Mouse (Mus musculus) heart, postnatal 4 days (tissue): ENCODE measurements around the gene Slc26a9. TPM values are rescaled to one million over a fixed set of nuclear protein-coding genes. Genes with fewer than 3 reads are reported as not detected.
"Not testable (repeated sequence)": the region's sequence is repeated elsewhere in the genome, so short reads cannot be mapped to it uniquely, and the experiment has no call there.

Experiments used
- DNase-seq: peaks from one replicate; pipeline ENCODE4 v3.0.0; 2021
- total RNA-seq, 2 experiments: library from RNA; stranded (reverse); gene quantifications; 2 replicates each; pipeline ENCODE4 v1.2.3; 2021

Slc26a9 gene
- total RNA-seq, 2 experiments from 2014 or later: 0.07 TPM; not detected in 1

DNA sequence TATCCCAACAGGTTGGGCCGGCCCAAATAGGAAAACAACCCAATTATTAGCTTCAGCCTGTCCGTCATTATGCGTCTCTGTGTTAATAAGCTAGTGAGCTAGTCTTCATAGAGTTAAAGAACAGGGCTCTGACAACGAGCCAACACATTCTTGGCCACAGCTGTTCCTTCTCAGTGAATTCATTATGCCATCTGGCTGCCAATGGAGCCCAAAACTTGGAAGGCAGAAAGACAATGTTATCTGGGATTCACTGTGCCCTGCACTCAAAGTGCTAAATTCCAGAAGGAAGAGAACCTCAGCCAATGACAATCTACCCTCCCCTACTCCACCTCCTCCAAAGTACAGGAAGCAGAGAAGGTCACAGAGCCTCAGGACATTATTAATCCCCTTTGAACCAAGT is 26.8 kb downstream of the Slc26a9 start:
- DNase-seq: peak; percentile 77

DNA sequence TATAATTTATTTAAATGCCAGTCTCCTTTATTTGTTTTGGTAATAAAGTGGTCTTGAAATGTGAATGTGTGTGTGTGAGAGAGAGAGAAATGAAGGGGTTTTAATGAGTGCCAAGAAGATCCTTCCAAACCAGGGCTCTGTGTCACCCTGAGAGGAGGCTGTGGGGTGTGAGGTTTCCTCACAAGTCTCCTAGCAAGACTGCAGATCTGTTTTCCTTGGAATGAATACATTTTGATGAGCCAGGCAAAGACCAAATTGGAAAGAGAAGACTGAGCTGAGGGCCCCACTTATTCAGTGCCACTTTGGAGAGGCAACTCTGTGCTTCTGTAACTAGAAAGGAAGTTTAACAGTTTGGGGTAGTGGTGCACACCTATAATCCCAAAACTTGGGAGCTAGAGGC is 27.6 kb downstream of the Slc26a9 start:
- DNase-seq: no peak

DNA sequence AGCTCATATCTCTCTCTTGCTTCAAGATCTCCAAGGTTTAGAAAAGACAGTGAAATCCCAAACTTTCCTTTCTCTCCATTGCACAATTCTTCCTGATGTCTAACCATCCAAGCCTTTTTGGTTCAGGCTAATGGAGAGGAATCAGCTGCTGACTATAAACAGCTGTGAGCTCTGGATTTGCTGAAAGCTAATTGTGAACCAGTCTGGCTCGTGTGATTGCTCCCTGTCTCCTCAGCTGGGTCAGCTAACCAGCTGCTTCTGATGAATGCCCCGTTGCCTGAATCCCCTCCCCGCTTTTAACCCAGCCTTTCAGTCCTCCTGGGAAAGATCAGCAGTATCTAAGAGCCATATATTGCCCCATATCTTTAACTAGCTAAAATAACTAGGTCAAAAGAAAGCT is 50.8 kb downstream of the Slc26a9 start:
- DNase-seq: no peak

DNA sequence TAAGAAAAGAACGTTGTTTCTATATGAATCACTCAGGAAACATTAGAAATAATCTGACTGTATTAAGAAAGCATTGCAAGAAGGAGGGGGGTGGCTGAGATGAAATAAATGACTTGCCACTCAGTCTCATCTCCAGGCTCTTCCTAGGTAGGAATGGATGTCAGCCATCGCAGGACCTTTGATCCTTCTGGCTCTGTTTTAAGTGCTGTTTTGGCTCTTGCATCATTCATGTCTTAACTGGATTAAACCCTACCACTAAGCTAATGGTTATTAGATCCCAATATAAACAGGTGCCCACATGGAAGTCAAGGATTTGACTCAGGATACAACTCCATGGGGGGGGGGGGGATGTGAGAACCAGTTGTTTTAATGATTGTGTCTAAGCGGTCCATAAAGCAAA is 51.3 kb downstream of the Slc26a9 start:
- DNase-seq: no peak

DNA sequence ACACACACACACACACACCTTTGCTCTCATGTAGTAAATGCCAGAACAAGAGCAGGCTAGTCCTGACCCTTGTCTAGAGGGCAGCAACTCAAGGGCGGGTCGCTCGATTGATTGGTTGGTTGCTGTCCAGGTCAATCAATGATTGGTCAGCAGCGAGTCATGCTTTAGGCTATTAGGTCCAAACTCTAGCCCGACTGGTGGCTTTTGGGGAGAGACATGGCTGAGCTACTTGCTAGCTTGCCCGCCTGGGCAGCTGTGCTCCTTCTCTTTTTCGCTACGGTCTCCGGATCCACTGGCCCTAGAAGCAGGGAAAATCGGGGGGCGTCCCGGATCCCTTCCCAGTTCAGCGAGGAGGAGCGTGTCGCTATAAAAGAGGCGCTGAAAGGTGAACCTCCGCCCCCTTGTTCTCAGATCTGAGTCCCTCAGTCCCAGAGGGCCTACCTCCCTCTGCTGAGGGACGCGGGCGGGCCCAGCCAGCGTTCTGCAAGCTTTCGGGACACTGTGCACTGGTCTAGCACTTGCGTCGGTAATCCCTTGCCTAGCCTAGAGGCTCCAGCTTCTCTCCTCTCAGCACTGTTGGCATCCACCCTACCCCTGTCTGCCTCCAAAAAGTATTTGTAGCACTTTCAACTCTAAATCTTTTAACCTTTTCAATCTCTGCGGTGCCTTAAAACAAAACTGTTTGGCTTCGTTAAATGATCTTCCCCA is 53.5 kb downstream of the Slc26a9 start, which contains the start of gene Pm20d1:
Pm20d1 (plus strand) TSS at position 180 of the 708 bp plus-strand sequence.
- peak; percentile 63 for DNase-seq

DNA sequence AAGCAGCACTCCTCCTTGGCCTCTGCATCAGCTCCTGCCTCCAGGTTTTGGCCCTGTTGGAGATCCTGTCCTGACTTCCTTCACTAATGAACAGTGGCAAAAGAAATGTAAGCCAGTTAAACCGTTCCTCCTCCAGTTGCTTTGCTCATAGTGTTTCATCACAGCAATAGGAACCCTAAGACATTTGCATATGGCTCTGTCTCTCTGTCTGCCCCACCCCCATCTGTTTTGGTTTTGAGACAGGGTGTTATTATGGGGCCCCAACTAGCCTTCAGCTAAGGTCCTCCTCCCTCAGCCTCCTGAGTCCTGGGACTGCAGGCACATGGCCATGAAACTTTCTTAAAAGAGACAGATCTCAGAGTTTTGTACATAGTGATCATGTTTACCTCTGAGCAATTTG is 56.2 kb downstream of the Slc26a9 start:
- DNase-seq: no peak

DNA sequence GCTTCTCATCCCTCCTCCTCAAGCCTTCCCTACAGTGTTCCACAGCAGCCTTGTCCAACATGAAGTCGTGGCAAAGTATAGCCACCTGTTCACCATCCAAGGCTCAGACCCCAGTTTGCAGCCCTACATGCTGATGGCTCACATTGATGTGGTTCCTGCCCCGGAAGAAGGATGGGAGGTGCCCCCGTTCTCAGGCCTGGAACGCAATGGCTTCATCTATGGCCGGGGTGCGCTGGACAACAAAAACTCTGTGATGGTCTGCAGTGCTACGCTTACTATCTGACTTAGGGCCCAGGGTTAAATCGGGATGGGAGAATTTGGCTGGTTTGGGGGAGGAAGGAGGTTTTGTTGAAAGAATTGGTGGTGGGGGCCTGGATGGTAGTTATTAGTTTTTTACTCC is 57.2 kb downstream of the Slc26a9 start:
- DNase-seq: no peak

DNA sequence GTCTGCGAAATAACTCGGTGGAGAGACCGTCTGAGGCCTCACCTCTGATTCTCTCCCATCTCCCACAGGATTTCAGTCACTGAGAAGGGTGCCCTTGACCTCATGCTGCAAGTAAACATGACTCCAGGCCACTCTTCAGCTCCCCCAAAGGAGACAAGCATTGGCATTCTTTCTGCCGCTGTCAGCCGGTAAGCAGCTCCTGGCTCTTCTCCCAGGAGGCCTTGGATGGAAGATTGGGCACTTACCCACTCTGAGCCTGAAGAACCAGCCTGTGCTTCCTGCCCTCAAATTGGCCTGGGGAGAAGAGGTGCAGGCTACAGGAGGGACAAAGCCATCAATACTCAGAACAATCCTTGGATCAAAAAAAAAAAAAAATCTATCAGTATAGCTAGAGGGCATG is 58.8 kb downstream of the Slc26a9 start:
- DNase-seq: no peak

DNA sequence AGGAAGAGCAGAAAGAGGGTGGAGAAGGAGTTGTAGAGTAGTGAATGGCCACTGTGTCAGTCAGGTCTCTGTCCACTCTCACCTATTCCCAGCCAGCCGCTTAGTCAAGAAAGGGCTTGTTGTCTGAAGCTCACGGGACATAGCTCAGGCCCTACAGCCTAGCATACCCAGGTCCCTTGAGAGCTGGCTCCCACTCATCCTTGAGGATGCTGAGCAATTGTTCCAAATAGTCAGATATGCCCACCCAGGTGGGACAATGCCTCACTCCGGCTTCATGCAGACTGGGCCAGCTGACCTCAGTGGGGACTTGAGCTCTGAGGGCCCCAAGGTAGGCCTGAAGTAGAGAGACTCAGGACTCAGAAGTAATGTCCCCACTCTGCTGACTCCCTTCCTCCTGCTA is 60.3 kb downstream of the Slc26a9 start:
- no peak for DNase-seq

DNA sequence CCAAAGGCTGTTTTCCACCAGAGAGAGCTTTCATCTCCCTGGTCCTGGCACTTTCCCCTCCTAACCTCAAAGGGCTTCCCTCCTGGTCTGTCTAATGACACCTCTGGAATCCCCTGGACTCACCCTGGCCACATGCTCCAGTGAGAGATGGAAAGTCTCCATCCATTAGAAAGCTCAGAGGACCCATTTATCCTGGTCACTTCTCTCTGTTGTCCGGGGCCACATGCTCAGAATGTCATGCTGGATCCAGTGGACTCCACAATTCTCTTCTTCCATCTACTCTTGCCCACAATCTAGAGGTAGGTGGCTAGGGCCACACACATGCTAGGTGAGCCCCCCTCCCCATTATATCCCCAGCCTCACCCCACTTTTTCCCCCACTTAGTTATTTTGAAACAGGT is 65.2 kb downstream of the Slc26a9 start:
- no peak for DNase-seq

DNA sequence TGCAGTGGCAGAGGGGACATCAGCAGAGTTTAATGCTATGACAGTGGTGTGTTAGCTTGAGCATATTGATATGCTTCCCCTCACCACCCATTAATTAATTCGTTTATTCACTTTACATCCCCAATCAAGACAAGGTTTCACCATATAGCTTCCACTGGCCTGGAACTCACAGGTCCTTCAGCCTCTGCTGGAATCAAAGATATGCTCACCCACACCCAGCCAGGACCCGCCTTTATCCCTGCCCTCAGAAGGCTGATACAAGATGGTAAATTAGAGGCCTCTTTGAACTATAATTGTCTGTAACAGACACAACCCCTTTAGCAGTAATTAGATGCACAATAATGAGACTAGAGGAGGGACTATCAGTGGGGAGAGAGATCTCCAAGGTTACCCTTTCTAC is 65.8 kb downstream of the Slc26a9 start:
- DNase-seq: no peak

DNA sequence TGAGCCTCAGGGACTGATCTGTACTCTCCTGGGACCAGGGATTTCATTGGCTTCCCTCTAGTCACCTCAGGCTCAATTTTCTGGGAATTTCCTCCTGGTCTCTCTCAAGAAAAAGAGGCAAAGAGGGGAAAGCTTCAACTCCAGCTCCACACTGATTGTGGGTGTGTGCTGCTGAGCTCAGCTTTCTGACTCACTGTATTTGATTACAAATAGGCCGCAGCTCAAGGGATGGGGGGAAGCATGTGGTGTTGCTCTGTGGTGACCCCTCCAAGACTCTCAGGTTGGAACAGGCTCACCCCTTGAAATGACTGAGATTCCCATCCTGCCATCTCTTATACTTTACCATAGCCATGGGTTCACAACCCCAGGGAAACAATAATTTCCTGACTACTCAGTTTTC is 67.6 kb downstream of the Slc26a9 start:
- no peak for DNase-seq

DNA sequence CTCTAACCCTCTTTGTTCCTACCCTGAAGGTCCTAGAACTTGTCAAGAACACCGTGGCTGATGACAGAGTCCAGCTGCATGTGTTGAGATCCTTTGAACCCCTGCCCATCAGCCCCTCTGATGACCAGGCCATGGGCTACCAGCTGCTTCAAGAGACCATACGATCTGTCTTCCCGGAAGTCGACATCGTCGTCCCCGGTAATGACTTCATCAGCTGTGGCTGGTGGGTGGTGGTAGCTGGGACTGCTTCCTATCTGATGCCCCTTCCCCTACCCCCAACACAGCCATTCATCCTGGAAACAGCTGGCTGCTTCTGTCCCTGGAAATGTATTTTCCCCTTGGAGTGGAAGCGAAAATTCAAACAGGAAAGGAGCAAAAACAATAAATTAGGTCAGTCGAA is 68.2 kb downstream of the Slc26a9 start:
- peak; percentile 20 for DNase-seq

DNA sequence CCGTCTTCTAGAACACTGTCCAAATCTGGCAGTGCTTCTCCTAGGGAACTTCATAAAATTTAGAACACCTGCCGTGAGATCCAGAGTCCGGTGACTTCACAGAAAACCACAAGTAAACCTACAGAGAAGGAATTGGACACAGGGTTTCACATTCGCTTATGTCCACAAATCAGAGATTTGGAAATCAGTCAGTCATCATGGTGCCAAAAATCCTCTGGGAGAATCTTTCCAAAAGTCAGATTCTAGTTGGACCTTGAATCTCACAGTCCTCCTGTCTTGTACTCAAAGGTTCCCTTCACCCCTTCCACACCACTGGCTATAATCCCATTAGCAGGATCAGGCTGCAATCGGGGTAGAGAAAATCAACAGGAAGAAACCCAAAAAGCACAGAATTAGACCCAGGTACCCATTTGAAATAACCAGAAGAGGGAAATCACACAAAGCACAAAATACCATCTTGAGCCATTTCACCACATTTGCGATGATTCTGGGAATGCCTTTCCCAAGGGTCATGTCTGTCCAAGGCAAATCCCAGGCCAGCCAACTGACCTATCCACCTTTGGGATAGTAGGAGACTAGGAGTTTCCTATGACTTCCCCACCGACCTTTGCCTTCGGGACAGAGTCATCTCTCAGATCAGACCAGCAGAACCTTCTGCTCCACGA is 68.9 kb downstream of the Slc26a9 start:
- DNase-seq: no peak

DNA sequence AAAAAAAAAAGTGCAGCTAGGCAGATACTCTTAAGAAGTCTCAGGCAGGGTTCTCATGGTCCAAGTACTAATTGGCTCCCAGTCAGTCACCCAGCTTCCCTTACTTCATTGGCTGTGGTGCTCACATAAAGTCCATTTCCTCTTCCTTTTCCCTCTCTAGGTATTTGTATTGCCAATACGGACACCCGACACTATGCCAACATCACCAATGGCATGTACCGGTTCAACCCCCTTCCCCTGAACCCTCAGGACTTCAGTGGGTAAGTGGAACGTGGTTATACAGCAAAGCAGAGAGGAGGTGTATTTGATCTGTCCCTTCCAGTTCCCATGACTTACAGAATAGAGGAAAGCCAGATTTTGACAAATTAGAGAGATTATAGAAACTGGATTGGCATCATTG is 69.9 kb downstream of the Slc26a9 start:
- no peak for DNase-seq

DNA sequence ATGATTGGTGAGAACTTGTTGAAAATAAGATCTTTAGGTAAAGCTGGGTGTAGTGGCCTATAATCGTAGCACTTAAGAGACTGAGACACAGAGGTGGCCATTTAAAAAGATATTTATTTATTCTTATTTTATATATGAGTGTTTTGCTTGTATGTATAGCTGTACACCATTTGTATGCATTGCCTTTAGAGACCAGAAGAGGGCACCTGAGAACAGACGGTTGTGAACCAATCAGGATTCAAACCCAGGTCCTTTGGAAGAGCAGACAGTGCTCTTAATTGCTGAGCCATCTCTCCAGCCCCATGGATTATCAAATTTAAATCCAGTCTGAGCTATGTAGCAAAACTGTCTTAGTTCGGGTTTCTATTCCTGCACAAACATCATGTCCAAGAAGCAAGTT is 70.4 kb downstream of the Slc26a9 start:
- no peak for DNase-seq

DNA sequence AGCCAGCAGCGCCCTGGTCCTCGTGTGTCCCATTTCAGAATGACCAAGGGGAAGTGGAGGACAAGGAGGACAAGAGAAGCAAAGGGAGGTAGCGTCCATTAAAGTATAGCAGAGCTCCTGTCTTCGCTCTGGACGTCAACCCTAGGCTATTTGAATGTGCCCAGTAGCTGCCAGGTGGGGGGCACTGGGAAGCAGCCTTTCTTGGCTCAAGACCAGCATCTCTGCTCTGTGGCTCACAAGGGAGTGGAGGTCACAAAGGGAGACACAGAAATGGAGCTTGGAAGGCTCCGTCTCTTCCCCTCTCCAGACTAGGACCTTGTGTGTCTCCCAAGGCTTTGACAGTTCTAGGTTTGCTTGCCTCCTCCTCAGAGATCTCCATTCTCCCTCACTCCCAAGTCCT is 73.1 kb downstream of the Slc26a9 start:
- no peak for DNase-seq

DNA sequence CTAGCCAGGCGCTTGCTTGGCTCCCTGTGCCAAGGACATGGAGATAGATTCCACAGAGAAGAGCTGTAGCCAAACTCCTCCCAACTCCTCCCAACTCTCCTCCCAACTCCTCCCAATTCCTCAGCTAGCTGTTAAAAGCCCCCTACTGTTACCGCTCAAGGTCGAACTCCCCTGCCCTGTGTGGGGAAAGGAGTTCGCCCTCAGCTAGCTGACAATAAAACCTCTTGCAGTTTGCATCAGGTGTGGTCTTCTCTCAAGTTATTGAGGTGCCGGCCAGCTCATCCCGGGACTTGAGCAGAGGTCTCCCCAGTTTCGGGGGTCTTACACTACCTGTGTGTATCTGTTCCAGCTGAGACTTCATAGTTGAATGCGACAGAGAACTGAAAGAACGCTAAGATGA is 76.5 kb downstream of the Slc26a9 start:
- DNase-seq: not testable (repeated sequence)

DNA sequence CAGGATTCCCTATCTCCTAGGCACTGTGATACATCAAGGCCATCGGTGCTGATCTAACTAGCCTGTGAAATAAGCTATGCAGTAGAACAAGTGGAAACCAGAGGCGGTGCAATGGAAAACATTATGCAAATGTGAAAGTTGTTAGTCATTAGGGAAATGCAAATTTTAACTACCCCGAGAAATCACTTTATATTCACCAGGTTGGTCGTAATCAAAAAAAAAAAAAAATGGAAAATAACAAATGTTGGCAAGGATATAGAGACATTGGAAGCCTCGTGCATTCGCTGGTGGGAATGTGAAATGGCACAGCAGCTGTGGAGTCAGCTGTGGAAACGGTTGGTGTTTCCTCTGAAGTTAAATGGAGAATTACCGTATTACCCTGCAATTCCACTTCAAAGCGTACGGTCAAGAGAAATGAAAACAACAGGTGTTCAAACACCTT is 77.1 kb downstream of the Slc26a9 start:
- DNase-seq: no peak

Other genes with a start within 250 kb of the Slc26a9 start
- 10 to 100 TPM; 34.2 to 40.4 TPM for gene Srgap2, start 216.7 kb upstream of the Slc26a9 start, total RNA-seq
- gene Fam72a, start 216.1 kb upstream of the Slc26a9 start, total RNA-seq: 1 to 10 TPM; 1.2 to 1.8 TPM
- not detected for gene Avpr1b, start 144.8 kb upstream of the Slc26a9 start, total RNA-seq
- gene Ctse, start 105.7 kb upstream of the Slc26a9 start, total RNA-seq: 1 to 10 TPM in 1 of 2 experiments, under 1 TPM in 1; 0.81 to 2.1 TPM
- gene Rab7b, start 55.3 kb upstream of the Slc26a9 start, total RNA-seq: 1 to 10 TPM; 2.6 to 3.6 TPM
- gene Pm20d1, start 53.4 kb downstream of the Slc26a9 start, total RNA-seq: 1 to 10 TPM; 2.2 to 3.4 TPM
- gene Slc41a1, start 83.5 kb downstream of the Slc26a9 start, total RNA-seq: 10 to 100 TPM; 23.3 to 26.3 TPM
- 10 to 100 TPM; 10.6 to 10.8 TPM for gene Rab29, start 123.2 kb downstream of the Slc26a9 start, total RNA-seq
- gene Nucks1, start 166.5 kb downstream of the Slc26a9 start, total RNA-seq: 100 to 1,000 TPM; 169 to 172 TPM
- 1 to 10 TPM; 2.1 to 2.3 TPM for gene Slc45a3, start 218.9 kb downstream of the Slc26a9 start, total RNA-seq